Mouse (Mus musculus) midbrain, embryonic 16.5 days (tissue): Measurements from ENCODE around the gene Entpd2. TPM values are rescaled to one million over a fixed set of nuclear protein-coding genes. Genes with fewer than 3 reads are reported as not detected.

Source experiments
- ATAC-seq: fragments of 200-750 bp; cut with Nextera tagmentation; 2 replicates; pipeline ENCODE4 v1.8.0; 2017; ENCODE audit warnings: moderate TSS enrichment
- H3K27ac ChIP-seq: fragments of 300-500 bp; sonication (generic); 2 replicates; pipeline ENCODE4 v1.5.1; 2014; ENCODE audit warnings: mild to moderate bottlenecking, low read length, mixed read lengths
- H3K27me3 ChIP-seq: fragments of 300-500 bp; sonication (generic); 2 replicates; pipeline ENCODE4 v1.6.1; 2014; ENCODE audit warnings: low read depth, low read length, mixed read lengths; ENCODE audit not compliant: control insufficient read depth, insufficient read depth
- H3K36me3 ChIP-seq: fragments of 300-500 bp; sonication (generic); 2 replicates; pipeline ENCODE4 v1.6.1; 2014; ENCODE audit warnings: mild to moderate bottlenecking, low read length, moderate library complexity, mixed read lengths; ENCODE audit not compliant: control insufficient read depth, insufficient read depth
- H3K4me1 ChIP-seq: fragments of 300-500 bp; sonication (generic); 2 replicates; pipeline ENCODE4 v1.6.1; 2014; ENCODE audit warnings: mild to moderate bottlenecking, low read length, mixed read lengths; ENCODE audit not compliant: control insufficient read depth, insufficient read depth
- H3K4me2 ChIP-seq: fragments of 300-500 bp; sonication (generic); 2 replicates; pipeline ENCODE4 v1.6.1; 2014; ENCODE audit warnings: mild to moderate bottlenecking, low read length, mixed read lengths
- H3K4me3 ChIP-seq: fragments of 300-500 bp; sonication (generic); 2 replicates; pipeline ENCODE4 v1.5.1; 2014; ENCODE audit warnings: low read depth, mild to moderate bottlenecking, low read length, moderate library complexity, mixed read lengths
- H3K9ac ChIP-seq: fragments of 300-500 bp; sonication (generic); 2 replicates; pipeline ENCODE4 v1.6.1; 2014; ENCODE audit warnings: low read depth, low read length, mixed read lengths
- H3K9me3 ChIP-seq: fragments of 300-500 bp; sonication (generic); replicated peaks from 2 replicates; pipeline ENCODE4 v1.6.1; 2014; ENCODE audit warnings: mild to moderate bottlenecking, low read length, mixed read lengths; ENCODE audit not compliant: control insufficient read depth, poor library complexity, severe bottlenecking
- WGBS: fragments of 180-500 bp; shearing (Covaris S2); extraction: QIAGEN DNeasy Blood & Tissue Kit; methylation state at CpG from one replicate; pipeline ENCODE4 v1.1.7; 2014; 5-methylcytosine and 5-hydroxymethylcytosine counted together
- microRNA-seq: library from miRNA; unstranded; fragments of <30 nt; microRNA quantifications from one replicate; pipeline ENCODE4, GENCODE M21; 2017
- polyA plus RNA-seq: library from polyadenylated mRNA; unstranded; fragments of >200 nt; fragmentation: Nextera tagmentation; extraction: Ambion mirVana; gene quantifications from 2 replicates; pipeline ENCODE4 v1.2.1, GENCODE M21; 2015

Entpd2 gene
- polyA plus RNA-seq, 1 experiment from 2014 or later = 9.0 TPM

DNA sequence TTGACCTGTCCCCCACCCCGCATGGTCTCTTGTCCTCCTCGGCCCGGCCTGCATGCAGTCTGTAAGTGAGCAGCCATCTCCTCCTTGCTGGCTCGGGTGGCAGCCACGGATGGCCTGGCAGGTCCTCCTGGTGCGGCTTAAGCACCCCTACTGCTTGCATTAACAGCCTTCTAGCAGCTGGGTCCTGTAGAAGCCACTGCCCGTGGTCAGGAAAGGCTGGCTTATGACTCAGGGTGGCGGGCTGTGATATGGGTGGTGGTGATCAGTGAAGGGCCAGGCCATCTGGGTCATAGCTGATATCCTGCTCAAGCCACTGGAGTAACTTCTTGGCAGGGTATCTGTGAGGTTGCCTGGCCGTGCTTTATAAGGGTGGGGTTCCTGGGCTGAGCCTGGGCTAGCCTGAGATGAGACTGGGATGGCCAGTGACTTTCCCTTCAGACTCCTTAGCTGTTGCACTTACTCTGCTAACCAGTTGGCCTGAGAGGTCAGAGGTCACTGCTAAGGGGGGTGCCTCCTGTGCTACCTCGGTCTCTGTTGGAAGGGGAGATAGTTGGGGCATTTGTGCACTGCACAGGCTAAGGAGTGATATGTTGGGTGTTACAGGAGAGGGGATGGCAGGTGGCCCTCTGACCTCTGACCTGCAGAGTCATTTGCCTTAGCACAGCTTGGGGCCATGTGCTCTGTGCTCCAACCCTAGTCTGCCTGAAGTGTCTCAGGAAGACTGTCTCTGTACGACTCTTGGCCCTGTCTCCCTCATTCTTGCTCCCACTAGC, 36.8 kb downstream of the Entpd2 start:
- H3K9ac ChIP-seq = no peak overlapping the region
- H3K27me3 ChIP-seq = no peaks in the 10 kb centered on the region
- no peak overlapping the region for H3K27ac ChIP-seq
- H3K9me3 ChIP-seq = no peaks in the 10 kb centered on the region
- peaks cover 22% of the 10 kb centered on the region for H3K4me1 ChIP-seq
- H3K4me2 ChIP-seq = no peak overlapping the region
- WGBS = 83% methylated on average over 11 of the region's 11 CpGs
- ATAC-seq = no peak
- H3K4me3 ChIP-seq = no peak overlapping the region
- peaks cover 33% of the 10 kb centered on the region for H3K36me3 ChIP-seq

DNA sequence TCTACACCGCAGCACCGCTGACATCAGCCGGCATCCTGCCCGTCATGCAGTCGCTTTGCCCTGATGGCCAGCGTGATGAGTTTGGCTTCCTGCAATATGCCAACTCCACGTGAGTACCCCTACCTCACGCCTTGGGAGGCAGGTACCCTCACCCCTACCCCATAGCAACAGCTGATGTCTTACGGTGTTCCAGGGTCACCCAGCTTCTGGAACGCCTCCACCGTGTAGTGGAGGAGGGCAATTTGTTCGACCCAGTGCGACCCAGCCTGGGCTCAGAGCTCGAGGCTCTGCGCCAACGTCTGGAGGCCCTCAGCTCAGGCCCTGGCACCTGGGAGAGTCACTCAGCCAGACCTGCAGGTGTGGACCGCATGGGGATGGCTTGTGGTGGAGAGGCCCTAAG, 37.4 kb downstream of the Entpd2 start:
- Histone ChIP-seq H3K4me2 (no peak overlapping the region), H3K4me3 (no peak overlapping the region), H3K36me3 (peaks cover 39% of the 10 kb centered on the region), H3K4me1 (peaks cover 22% of the 10 kb centered on the region), H3K9me3 (no peaks in the 10 kb centered on the region), H3K9ac (no peak overlapping the region), H3K27ac (no peak overlapping the region), H3K27me3 (no peaks in the 10 kb centered on the region)
- WGBS = 93% methylated on average over 17 of the region's 17 CpGs
- ATAC-seq = no peak

DNA sequence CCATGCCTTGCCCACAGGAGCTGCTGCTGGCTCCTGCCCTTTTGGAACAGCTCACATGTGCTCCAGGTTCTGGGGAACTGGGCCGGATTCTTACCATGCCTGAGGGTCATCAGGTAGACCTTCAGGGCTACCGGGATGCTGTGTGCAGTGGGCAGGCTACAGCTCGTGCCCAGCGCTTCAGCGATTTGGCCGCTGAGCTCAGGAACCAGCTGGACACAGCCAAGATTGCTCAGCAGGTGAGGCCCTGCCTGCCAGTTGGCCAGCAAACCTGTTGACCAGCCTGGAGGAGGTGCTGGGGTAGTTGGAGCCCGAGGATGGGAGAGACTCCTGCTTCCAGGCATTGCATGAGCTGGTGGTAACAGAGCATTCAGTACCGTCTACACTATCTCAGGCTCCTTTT, 38.6 kb downstream of the Entpd2 start:
- ATAC-seq = no peak
- Histone ChIP-seq H3K27ac (no peak overlapping the region), H3K9me3 (no peaks in the 10 kb centered on the region), H3K4me2 (no peak overlapping the region), H3K4me3 (no peak overlapping the region), H3K4me1 (peaks cover 22% of the 10 kb centered on the region), H3K36me3 (peaks cover 49% of the 10 kb centered on the region), H3K27me3 (no peaks in the 10 kb centered on the region), H3K9ac (no peak overlapping the region)
- 91% methylated on average over 8 of the region's 8 CpGs for WGBS

DNA sequence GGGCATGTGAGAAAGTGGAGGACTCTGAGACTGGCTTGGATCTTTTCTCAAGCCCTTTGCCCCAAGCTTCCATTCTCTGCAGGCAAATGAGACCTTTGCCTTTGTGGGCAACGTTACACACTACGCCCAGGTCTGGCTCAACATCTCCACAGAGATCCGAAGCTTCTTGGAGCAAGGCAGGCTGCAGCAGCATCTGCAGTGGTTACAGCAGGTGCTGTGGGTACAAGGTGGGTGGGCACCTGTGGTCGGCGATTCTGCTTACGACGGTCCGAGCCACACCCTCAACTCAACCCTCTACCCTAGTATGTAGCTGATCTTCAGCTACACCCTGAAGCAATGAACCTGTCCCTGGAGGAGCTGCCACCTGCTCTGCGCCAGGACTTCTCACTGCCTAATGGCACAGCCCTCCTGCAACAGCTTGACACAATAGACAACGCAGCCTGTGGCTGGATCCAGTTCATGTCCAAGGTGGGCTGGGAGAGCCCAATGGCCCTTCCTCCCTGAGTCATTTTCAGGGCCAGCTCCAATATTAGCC, 40.7 kb downstream of the Entpd2 start:
- peaks cover 1% of the 10 kb centered on the region for H3K4me1 ChIP-seq
- H3K27ac ChIP-seq = no peak overlapping the region
- WGBS = 95% methylated on average over 10 of the region's 10 CpGs
- no peaks in the 10 kb centered on the region for H3K27me3 ChIP-seq
- peaks cover 66% of the 10 kb centered on the region for H3K36me3 ChIP-seq
- no peaks in the 10 kb centered on the region for H3K9me3 ChIP-seq
- no peak for ATAC-seq
- no peak overlapping the region for H3K4me3 ChIP-seq
- no peak overlapping the region for H3K9ac ChIP-seq
- no peak overlapping the region for H3K4me2 ChIP-seq

DNA sequence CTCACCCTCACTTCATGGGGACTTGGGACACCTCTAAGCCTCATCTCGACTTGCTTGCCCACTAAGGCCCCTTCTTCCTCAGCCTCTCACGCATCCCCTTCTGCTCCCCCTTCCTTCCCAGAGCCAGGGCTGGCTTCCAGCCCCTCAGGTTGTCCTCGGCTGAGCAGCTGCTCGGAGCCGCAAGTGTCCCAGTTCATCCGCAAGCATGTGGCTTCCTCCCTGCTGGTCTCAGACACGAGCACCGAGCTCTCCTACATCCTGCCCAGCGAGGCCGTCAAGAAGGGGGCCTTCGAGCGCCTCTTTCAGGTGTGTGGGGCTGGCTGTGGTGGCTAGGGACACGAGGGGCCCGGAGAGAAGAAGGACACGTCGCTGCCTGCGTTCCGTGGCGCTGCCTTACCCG, 45.4 kb downstream of the Entpd2 start:
- no peak overlapping the region for H3K4me2 ChIP-seq
- WGBS = 89% methylated on average over 20 of the region's 20 CpGs
- no peaks in the 10 kb centered on the region for H3K9me3 ChIP-seq
- H3K4me3 ChIP-seq = no peak overlapping the region
- H3K27me3 ChIP-seq = no peaks in the 10 kb centered on the region
- no peak for ATAC-seq
- no peak overlapping the region for H3K9ac ChIP-seq
- peaks cover 85% of the 10 kb centered on the region for H3K36me3 ChIP-seq
- no peaks in the 10 kb centered on the region for H3K4me1 ChIP-seq
- H3K27ac ChIP-seq = no peak overlapping the region

DNA sequence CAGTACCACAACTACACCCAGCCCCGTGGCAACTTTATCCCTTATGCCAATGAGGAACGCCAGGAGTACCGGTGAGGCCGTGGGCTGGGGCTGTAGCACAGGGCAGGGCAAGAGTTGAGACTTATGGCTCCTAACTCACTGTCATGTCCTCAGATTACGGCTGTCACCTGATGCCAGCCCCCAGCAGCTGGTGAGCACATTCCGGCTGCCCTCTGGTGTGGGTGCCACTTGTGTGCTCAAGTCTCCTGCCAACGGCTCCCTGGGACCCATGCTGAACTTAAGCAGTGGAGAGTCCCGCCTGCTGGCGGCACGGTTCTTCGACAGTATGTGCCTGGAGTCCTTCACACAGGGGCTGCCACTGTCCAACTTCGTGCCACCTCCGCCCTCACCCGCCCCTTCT, 47.0 kb downstream of the Entpd2 start:
- no peaks in the 10 kb centered on the region for H3K4me1 ChIP-seq
- no peaks in the 10 kb centered on the region for H3K9me3 ChIP-seq
- H3K9ac ChIP-seq = no peak overlapping the region
- no peak for ATAC-seq
- 94% methylated on average over 14 of the region's 14 CpGs for WGBS
- no peak overlapping the region for H3K27ac ChIP-seq
- H3K36me3 ChIP-seq = peaks cover 81% of the 10 kb centered on the region
- H3K4me2 ChIP-seq = no peak overlapping the region
- no peaks in the 10 kb centered on the region for H3K27me3 ChIP-seq
- H3K4me3 ChIP-seq = no peak overlapping the region

Small RNA genes lying within 50 kb of the gene (microRNA-seq; reads per million reads assigned to microRNA genes)
- gene Mir3087 = 1.4 reads per million

Other genes with a start within 250 kb of the Entpd2 start
- 13.1 and 15.0 TPM in 2 replicates for gene Nrarp, start 215.1 kb upstream of the Entpd2 start, polyA plus RNA-seq
- gene Tor4a, start 199.0 kb upstream of the Entpd2 start, polyA plus RNA-seq = 1.2 and 1.4 TPM in 2 replicates
- 116 and 117 TPM in 2 replicates for gene Nelfb, start 184.4 kb upstream of the Entpd2 start, polyA plus RNA-seq
- gene Stpg3, start 181.2 kb upstream of the Entpd2 start, polyA plus RNA-seq = not detected in 2 replicates
- 0.43 TPM in 1 of 2 replicates, not detected in the other for gene Fam166a, start 177.1 kb upstream of the Entpd2 start, polyA plus RNA-seq
- 366 and 421 TPM in 2 replicates for gene Tubb4b, start 171.2 kb upstream of the Entpd2 start, polyA plus RNA-seq
- gene Slc34a3, start 161.5 kb upstream of the Entpd2 start, polyA plus RNA-seq = not detected in 2 replicates
- gene Rnf224, start 159.1 kb upstream of the Entpd2 start, polyA plus RNA-seq = not detected in 2 replicates
- 144 and 176 TPM in 2 replicates for gene Rnf208, start 153.6 kb upstream of the Entpd2 start, polyA plus RNA-seq
- 0.25 and 0.48 TPM in 2 replicates for gene Cysrt1, start 153.4 kb upstream of the Entpd2 start, polyA plus RNA-seq
- gene AL732309.1, start 149.0 kb upstream of the Entpd2 start, polyA plus RNA-seq = 4.3 and 4.7 TPM in 2 replicates
- 12.4 and 12.7 TPM in 2 replicates for gene Tmem203, start 140.4 kb upstream of the Entpd2 start, polyA plus RNA-seq
- 15.6 and 15.9 TPM in 2 replicates for gene Tprn, start 133.3 kb upstream of the Entpd2 start, polyA plus RNA-seq
- 172 and 175 TPM in 2 replicates for gene Ssna1, start 123.4 kb upstream of the Entpd2 start, polyA plus RNA-seq
- 141 and 144 TPM in 2 replicates for gene Anapc2, start 123.4 kb upstream of the Entpd2 start, polyA plus RNA-seq
- gene Tmem210, start 107.7 kb upstream of the Entpd2 start, polyA plus RNA-seq = not detected in 2 replicates
- not detected in 2 replicates for gene Lrrc26, start 106.0 kb upstream of the Entpd2 start, polyA plus RNA-seq
- gene Grin1, start 76.7 kb upstream of the Entpd2 start, polyA plus RNA-seq = 44.0 and 52.7 TPM in 2 replicates
- 50.7 and 51.0 TPM in 2 replicates for gene Man1b1, start 63.5 kb upstream of the Entpd2 start, polyA plus RNA-seq
- gene Dpp7, start 39.5 kb upstream of the Entpd2 start, polyA plus RNA-seq = 22.6 and 26.2 TPM in 2 replicates
- gene Uap1l1, start 30.2 kb upstream of the Entpd2 start, polyA plus RNA-seq = 4.6 and 5.2 TPM in 2 replicates
- 9.0 and 9.2 TPM in 2 replicates for gene Sapcd2, start 23.6 kb upstream of the Entpd2 start, polyA plus RNA-seq
- gene Npdc1, start 3.5 kb downstream of the Entpd2 start, polyA plus RNA-seq = 481 and 529 TPM in 2 replicates
- gene Fut7, start 27.4 kb downstream of the Entpd2 start, polyA plus RNA-seq = 0.09 and 0.80 TPM in 2 replicates
- gene Abca2, start 32.8 kb downstream of the Entpd2 start, polyA plus RNA-seq = 17.3 and 18.3 TPM in 2 replicates
- 2.8 and 3.4 TPM in 2 replicates for gene Clic3, start 61.0 kb downstream of the Entpd2 start, polyA plus RNA-seq
- 121 and 130 TPM in 2 replicates for gene Paxx, start 65.2 kb downstream of the Entpd2 start, polyA plus RNA-seq
- 465 and 593 TPM in 2 replicates for gene Ptgds, start 74.2 kb downstream of the Entpd2 start, polyA plus RNA-seq
- not detected in 2 replicates for gene Lcn12, start 98.0 kb downstream of the Entpd2 start, polyA plus RNA-seq
- 137 and 139 TPM in 2 replicates for gene Fbxw5, start 104.9 kb downstream of the Entpd2 start, polyA plus RNA-seq
- gene C8g, start 105.8 kb downstream of the Entpd2 start, polyA plus RNA-seq = 5.1 and 5.9 TPM in 2 replicates
- 15.2 and 15.9 TPM in 2 replicates for gene Traf2, start 151.1 kb downstream of the Entpd2 start, polyA plus RNA-seq
- gene Edf1, start 162.0 kb downstream of the Entpd2 start, polyA plus RNA-seq = 374 and 380 TPM in 2 replicates
- gene Mamdc4, start 179.0 kb downstream of the Entpd2 start, polyA plus RNA-seq = 0.50 and 2.4 TPM in 2 replicates
- 148 and 149 TPM in 2 replicates for gene Phpt1, start 179.3 kb downstream of the Entpd2 start, polyA plus RNA-seq
- 11.4 and 14.9 TPM in 2 replicates for gene Ajm1, start 185.9 kb downstream of the Entpd2 start, polyA plus RNA-seq
- gene Rabl6, start 212.6 kb downstream of the Entpd2 start, polyA plus RNA-seq = 64.7 and 68.3 TPM in 2 replicates
- 0.11 and 0.24 TPM in 2 replicates for gene Ccdc183, start 221.8 kb downstream of the Entpd2 start, polyA plus RNA-seq
- 56.4 and 67.2 TPM in 2 replicates for gene Tmem141, start 226.1 kb downstream of the Entpd2 start, polyA plus RNA-seq
- 2.5 and 3.1 TPM in 2 replicates for gene Fcna, start 232.2 kb downstream of the Entpd2 start, polyA plus RNA-seq